Mouse (Mus musculus) forebrain, embryonic 14.5 days (tissue): ENCODE measurements around the gene Alpl. TPM values are rescaled to one million over a fixed set of nuclear protein-coding genes. Genes with fewer than 3 reads are reported as not detected.

Experiments
- ATAC-seq: fragments of 200-750 bp; cut with Nextera tagmentation; 2 replicates; pipeline ENCODE4 v1.8.0; 2017; ENCODE audit warnings: mild to moderate bottlenecking, moderate library complexity
- DNase-seq: peaks from one replicate; pipeline ENCODE4 v3.0.0-alpha.2; 2015; ENCODE audit warnings: low spot score
- H3K27ac ChIP-seq: fragments of 300-500 bp; sonication (generic); 2 replicates; pipeline ENCODE4 v1.5.1; 2014; ENCODE audit warnings: low read depth, mild to moderate bottlenecking, control low read depth, low read length, moderate library complexity
- H3K27me3 ChIP-seq: fragments of 300-500 bp; sonication (generic); replicated peaks from 2 replicates; pipeline ENCODE4 v1.6.1; 2014; ENCODE audit warnings: low read length, control low read depth, mixed read lengths; ENCODE audit not compliant: control insufficient read depth, insufficient read depth
- H3K36me3 ChIP-seq: fragments of 300-500 bp; sonication (generic); 2 replicates; pipeline ENCODE4 v1.6.1; 2014; ENCODE audit warnings: low read length, control low read depth; ENCODE audit not compliant: control insufficient read depth, insufficient read depth
- H3K4me1 ChIP-seq: fragments of 300-500 bp; sonication (generic); 2 replicates; pipeline ENCODE4 v1.6.1; 2014; ENCODE audit warnings: antibody characterized with exemption, low read length, control low read depth; ENCODE audit not compliant: control insufficient read depth, insufficient read depth
- H3K4me2 ChIP-seq: fragments of 300-500 bp; sonication (generic); 2 replicates; pipeline ENCODE4 v1.6.1; 2014; ENCODE audit warnings: mild to moderate bottlenecking, control low read depth, low read length
- H3K4me3 ChIP-seq: fragments of 300-500 bp; sonication (generic); 2 replicates; pipeline ENCODE4 v1.5.1; 2014; ENCODE audit warnings: low read depth, low read length, control low read depth
- H3K9ac ChIP-seq: fragments of 300-500 bp; sonication (generic); 2 replicates; pipeline ENCODE4 v1.6.1; 2014; ENCODE audit warnings: mild to moderate bottlenecking, low read length, control low read depth, moderate library complexity
- H3K9me3 ChIP-seq: fragments of 300-500 bp; sonication (generic); replicated peaks from 2 replicates; pipeline ENCODE4 v1.6.1; 2016; ENCODE audit warnings: low read length, control low read depth, mixed read lengths; ENCODE audit not compliant: control insufficient read depth
- WGBS: fragments of 180-500 bp; shearing (Covaris S2); extraction: QIAGEN DNeasy Blood & Tissue Kit; methylation state at CpG from one replicate; pipeline ENCODE4 v1.1.7; 2014; 5-methylcytosine and 5-hydroxymethylcytosine counted together
- polyA plus RNA-seq: library from polyadenylated mRNA; unstranded; fragments of >200 nt; fragmentation: Nextera tagmentation; extraction: Ambion mirVana; gene quantifications from 2 replicates; pipeline ENCODE4 v1.2.1, GENCODE M21; 2014

Gene Alpl
- polyA plus RNA-seq, 1 experiment from 2014 or later = 7.7 TPM

GRCm38 (mm10) chr4:137754446-137754845 lies 41.7 kb downstream of the Alpl start:
- no peak overlapping the region for H3K9ac ChIP-seq
- ATAC-seq (no peak), DNase-seq (no peak)
- no peaks in the 10 kb centered on the region for H3K36me3 ChIP-seq
- H3K4me3 ChIP-seq = no peak overlapping the region
- H3K27me3 ChIP-seq = no peaks in the 10 kb centered on the region
- no peak overlapping the region for H3K27ac ChIP-seq
- H3K4me2 ChIP-seq = no peak overlapping the region
- WGBS = 94% methylated on average over 2 of the region's 2 CpGs
- H3K9me3 ChIP-seq = no peaks in the 10 kb centered on the region
- no peaks in the 10 kb centered on the region for H3K4me1 ChIP-seq

GRCm38 (mm10) chr4:137753199-137753598 lies 43.0 kb downstream of the Alpl start:
- no peak for DNase-seq
- no peaks in the 10 kb centered on the region for H3K36me3 ChIP-seq
- H3K4me1 ChIP-seq = no peaks in the 10 kb centered on the region
- WGBS = 82% methylated on average over 7 of the region's 7 CpGs
- H3K9ac ChIP-seq = no peak overlapping the region
- H3K27ac ChIP-seq = no peak overlapping the region
- H3K4me2 ChIP-seq = no peak overlapping the region
- no peaks in the 10 kb centered on the region for H3K27me3 ChIP-seq
- no peak for ATAC-seq
- H3K4me3 ChIP-seq = no peak overlapping the region
- H3K9me3 ChIP-seq = no peaks in the 10 kb centered on the region

GRCm38 (mm10) chr4:137752471-137752870 lies 43.7 kb downstream of the Alpl start:
- WGBS = 80% methylated on average over 15 of the region's 15 CpGs
- DNase-seq = no peak
- Histone ChIP-seq H3K4me3 (no peak overlapping the region), H3K36me3 (no peaks in the 10 kb centered on the region), H3K9me3 (no peaks in the 10 kb centered on the region), H3K4me1 (no peaks in the 10 kb centered on the region), H3K27me3 (no peaks in the 10 kb centered on the region), H3K9ac (no peak overlapping the region), H3K4me2 (no peak overlapping the region), H3K27ac (no peak overlapping the region)
- ATAC-seq = no peak

- WGBS = 62% methylated on average over 9 of the region's 9 CpGs
- DNase-seq = peak; percentile 46
Observed at GRCm38 (mm10) chr4:137751717-137752116, 44.5 kb downstream of the Alpl start.

GRCm38 (mm10) chr4:137751310-137751709 lies 44.9 kb downstream of the Alpl start:
- no peak for DNase-seq
- ATAC-seq = no peak

More at GRCm38 (mm10) chr4:137751717-137752116, 44.5 kb downstream of the Alpl start:
- H3K36me3 ChIP-seq = no peaks in the 10 kb centered on the region
- H3K4me1 ChIP-seq = no peaks in the 10 kb centered on the region
- H3K4me3 ChIP-seq = no peak overlapping the region
- no peaks in the 10 kb centered on the region for H3K9me3 ChIP-seq
- no peak for ATAC-seq
- H3K9ac ChIP-seq = no peak overlapping the region
- no peaks in the 10 kb centered on the region for H3K27me3 ChIP-seq
- no peak overlapping the region for H3K27ac ChIP-seq
- H3K4me2 ChIP-seq = no peak overlapping the region

GRCm38 (mm10) chr4:137750121-137750520 lies 46.1 kb downstream of the Alpl start:
- ATAC-seq (no peak), DNase-seq (no peak)
- no peak overlapping the region for H3K9ac ChIP-seq
- no peaks in the 10 kb centered on the region for H3K36me3 ChIP-seq
- no peak overlapping the region for H3K27ac ChIP-seq
- no peaks in the 10 kb centered on the region for H3K4me1 ChIP-seq
- 92% methylated on average over 9 of the region's 9 CpGs for WGBS
- H3K27me3 ChIP-seq = no peaks in the 10 kb centered on the region
- no peaks in the 10 kb centered on the region for H3K9me3 ChIP-seq
- H3K4me2 ChIP-seq = no peak overlapping the region
- no peak overlapping the region for H3K4me3 ChIP-seq

More at GRCm38 (mm10) chr4:137751310-137751709, 44.9 kb downstream of the Alpl start:
- Histone ChIP-seq H3K9ac (no peak overlapping the region), H3K27ac (no peak overlapping the region), H3K4me3 (no peak overlapping the region), H3K27me3 (no peaks in the 10 kb centered on the region), H3K36me3 (no peaks in the 10 kb centered on the region), H3K4me2 (no peak overlapping the region), H3K4me1 (no peaks in the 10 kb centered on the region), H3K9me3 (no peaks in the 10 kb centered on the region)
- WGBS = 88% methylated on average over 8 of the region's 8 CpGs

GRCm38 (mm10) chr4:137749680-137750079 lies 46.5 kb downstream of the Alpl start:
- 88% methylated on average over 9 of the region's 9 CpGs for WGBS
- Histone ChIP-seq H3K27me3 (no peaks in the 10 kb centered on the region), H3K9me3 (no peaks in the 10 kb centered on the region), H3K4me1 (no peaks in the 10 kb centered on the region), H3K9ac (no peak overlapping the region), H3K36me3 (no peaks in the 10 kb centered on the region), H3K4me3 (no peak overlapping the region), H3K4me2 (no peak overlapping the region), H3K27ac (no peak overlapping the region)
- DNase-seq = no peak
- ATAC-seq = no peak

GRCm38 (mm10) chr4:137748726-137749125 lies 47.5 kb downstream of the Alpl start:
- no peak for DNase-seq
- WGBS = 72% methylated on average over 4 of the region's 4 CpGs
- Histone ChIP-seq H3K36me3 (no peaks in the 10 kb centered on the region), H3K4me3 (no peak overlapping the region), H3K27me3 (no peaks in the 10 kb centered on the region), H3K4me1 (no peaks in the 10 kb centered on the region), H3K4me2 (no peak overlapping the region), H3K27ac (no peak overlapping the region), H3K9me3 (no peaks in the 10 kb centered on the region), H3K9ac (no peak overlapping the region)
- no peak for ATAC-seq

GRCm38 (mm10) chr4:137747590-137747989 lies 48.6 kb downstream of the Alpl start:
- 94% methylated on average over 5 of the region's 5 CpGs for WGBS
- Histone ChIP-seq H3K9me3 (no peaks in the 10 kb centered on the region), H3K27me3 (no peaks in the 10 kb centered on the region), H3K4me1 (no peaks in the 10 kb centered on the region), H3K27ac (no peak overlapping the region), H3K4me3 (no peak overlapping the region), H3K36me3 (no peaks in the 10 kb centered on the region), H3K9ac (no peak overlapping the region), H3K4me2 (no peak overlapping the region)
- ATAC-seq (no peak), DNase-seq (no peak)
